Mouse (Mus musculus): ENCODE measurements at regions not wholly inside any gene's neighbourhood (a gene's known extent, or its start where the extent isn't known, plus 50 kb on each side); places are given as distances from the start of the nearest gene placed in this dataset.

DNA sequence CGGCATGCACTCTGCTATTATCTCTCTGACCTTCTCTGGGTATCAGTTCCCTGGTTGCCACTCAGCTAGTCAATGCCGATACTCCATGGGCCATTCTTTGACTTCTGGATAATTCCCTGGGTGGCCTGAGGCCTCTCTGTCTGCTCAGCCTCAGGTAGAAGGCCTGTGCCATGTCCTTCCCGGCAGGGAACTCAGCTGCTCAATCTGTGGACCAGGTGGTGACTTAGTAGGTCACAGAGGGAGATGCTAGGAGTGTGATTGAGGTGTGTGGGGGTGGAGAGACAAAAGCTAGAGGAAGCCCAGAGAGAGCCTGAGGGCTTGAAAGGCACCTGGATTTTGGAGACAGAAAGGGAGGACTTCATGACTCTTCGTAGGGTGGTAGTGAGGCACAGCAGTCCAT, 188.0 kb upstream of the Cops8 start:
- no peak for ATAC-seq (ENCODE audit: low FRiP score, low read depth)
- H3K4me3 ChIP-seq = no peak overlapping the region
- H3K4me1 ChIP-seq = peaks cover 6% of the 10 kb centered on the region; the same call in 1 of the 2 replicates
- no peak overlapping the region for H3K9ac ChIP-seq (replicated peaks)
- H3K9me3 ChIP-seq = no peaks in the 10 kb centered on the region
- no peak overlapping the region for H3K27ac ChIP-seq (replicated peaks)
- no peak overlapping the region for H3K4me2 ChIP-seq (replicated peaks)
- 91% methylated on average over 4 of the region's 4 CpGs for WGBS
- H3K36me3 ChIP-seq = no peaks in the 10 kb centered on the region
- H3K27me3 ChIP-seq = peaks cover 4% of the 10 kb centered on the region

DNA sequence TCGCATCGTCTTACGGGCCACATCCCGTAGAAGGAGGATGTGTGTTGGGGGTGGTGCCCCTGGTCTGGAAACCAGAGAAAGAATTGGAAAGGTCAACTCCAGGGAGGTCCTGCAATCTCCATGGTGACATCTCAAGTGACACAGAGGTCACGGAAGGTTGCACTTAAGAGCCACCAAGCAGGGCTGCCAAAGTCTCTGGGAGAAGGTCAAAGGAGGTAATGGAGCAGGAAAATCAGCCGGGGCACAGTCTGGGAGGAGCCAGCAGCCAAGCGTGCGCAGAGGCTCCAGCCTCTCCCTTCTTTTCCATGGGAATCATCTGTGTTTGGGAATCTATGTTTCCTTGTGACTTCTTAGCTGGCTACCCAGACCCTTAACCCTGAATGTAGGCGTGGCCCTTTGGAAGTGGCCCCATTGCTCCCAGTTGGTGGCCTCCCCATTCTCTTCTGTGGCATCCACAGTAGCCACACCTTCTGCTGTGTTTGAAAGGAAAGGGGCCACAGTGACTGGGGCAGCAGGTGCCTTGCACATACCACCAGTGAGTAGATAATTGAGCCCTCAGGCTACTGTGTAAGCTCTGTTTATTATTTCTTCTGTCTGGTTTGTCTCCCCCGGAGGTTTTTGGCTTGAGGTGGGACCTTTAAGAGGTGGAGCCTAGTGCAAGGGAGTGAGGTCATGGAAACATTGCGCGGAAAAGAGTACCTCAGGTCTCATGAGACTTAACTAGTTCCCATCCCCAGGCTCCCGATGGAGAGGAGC, 178.5 kb upstream of the Cops8 start:
- Histone ChIP-seq H3K4me1 (peaks cover 10% of the 10 kb centered on the region), H3K9ac (replicated peaks) (no peak overlapping the region), H3K36me3 (no peaks in the 10 kb centered on the region), H3K4me2 (replicated peaks) (no peak overlapping the region), H3K27ac (replicated peaks) (no peak overlapping the region), H3K27me3 (peaks cover 16% of the 10 kb centered on the region), H3K9me3 (no peaks in the 10 kb centered on the region), H3K4me3 (no peak overlapping the region)
- ATAC-seq (ENCODE audit: low FRiP score, low read depth) = peak; percentile 27; the same call in 1 of the 2 replicates
- WGBS = 12% methylated on average over 13 of the region's 13 CpGs

DNA sequence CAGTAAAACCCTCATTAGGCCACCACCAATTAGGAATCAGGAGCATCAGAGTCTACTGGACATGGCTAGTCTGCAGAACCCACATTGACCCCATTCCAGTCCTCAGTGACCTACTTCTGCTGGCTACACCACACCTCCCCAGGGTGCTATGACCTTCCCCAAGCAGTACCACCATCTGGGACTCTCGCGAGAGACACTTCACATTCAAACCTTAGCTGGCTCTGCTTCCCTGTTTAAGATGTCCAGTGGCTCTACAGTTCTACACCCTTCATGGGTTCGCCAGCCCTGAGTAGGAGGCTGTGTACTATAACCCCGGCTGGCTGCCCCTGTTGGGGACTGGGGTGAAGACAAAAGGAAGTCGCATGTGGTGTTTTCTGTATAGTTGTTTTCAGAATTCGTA, 174.4 kb upstream of the Cops8 start:
- no peak for ATAC-seq (ENCODE audit: low FRiP score, low read depth)
- Histone ChIP-seq H3K9ac (replicated peaks) (no peak overlapping the region), H3K4me1 (peaks cover 10% of the 10 kb centered on the region), H3K9me3 (no peaks in the 10 kb centered on the region), H3K4me3 (no peak overlapping the region), H3K27ac (replicated peaks) (no peak overlapping the region), H3K4me2 (replicated peaks) (no peak overlapping the region), H3K36me3 (no peaks in the 10 kb centered on the region), H3K27me3 (peaks cover 6% of the 10 kb centered on the region; the same call in 1 of the 2 replicates)
- WGBS = 94% methylated on average over 6 of the region's 6 CpGs

DNA sequence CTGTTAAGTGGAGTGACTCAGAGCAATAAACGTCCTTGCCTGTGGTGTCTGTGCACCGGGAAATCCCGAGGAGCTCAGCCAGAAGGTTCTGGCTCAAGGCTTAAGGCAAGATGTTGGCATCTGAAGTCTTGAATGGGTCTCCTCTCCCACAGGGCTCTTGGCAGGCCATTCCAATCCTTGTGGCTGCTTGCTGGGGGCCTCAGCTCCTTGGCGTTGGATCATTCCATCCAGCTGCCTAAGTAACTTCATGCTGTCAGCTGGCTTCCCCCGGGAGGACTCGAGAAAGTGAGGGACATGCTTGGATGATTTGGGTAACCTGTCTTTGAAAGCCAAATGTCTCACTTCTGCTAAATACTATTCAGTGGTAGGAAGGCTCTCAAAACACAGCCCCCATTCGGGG, 174.0 kb upstream of the Cops8 start:
- H3K27me3 ChIP-seq = peaks cover 6% of the 10 kb centered on the region; the same call in 1 of the 2 replicates
- no peak for ATAC-seq (ENCODE audit: low FRiP score, low read depth)
- H3K27ac ChIP-seq (replicated peaks) = no peak overlapping the region
- no peak overlapping the region for H3K4me2 ChIP-seq (replicated peaks)
- WGBS = 85% methylated on average over 7 of the region's 7 CpGs
- no peak overlapping the region for H3K4me3 ChIP-seq
- no peak overlapping the region for H3K9ac ChIP-seq (replicated peaks)
- peaks cover 10% of the 10 kb centered on the region for H3K4me1 ChIP-seq
- H3K36me3 ChIP-seq = no peaks in the 10 kb centered on the region
- no peaks in the 10 kb centered on the region for H3K9me3 ChIP-seq

DNA sequence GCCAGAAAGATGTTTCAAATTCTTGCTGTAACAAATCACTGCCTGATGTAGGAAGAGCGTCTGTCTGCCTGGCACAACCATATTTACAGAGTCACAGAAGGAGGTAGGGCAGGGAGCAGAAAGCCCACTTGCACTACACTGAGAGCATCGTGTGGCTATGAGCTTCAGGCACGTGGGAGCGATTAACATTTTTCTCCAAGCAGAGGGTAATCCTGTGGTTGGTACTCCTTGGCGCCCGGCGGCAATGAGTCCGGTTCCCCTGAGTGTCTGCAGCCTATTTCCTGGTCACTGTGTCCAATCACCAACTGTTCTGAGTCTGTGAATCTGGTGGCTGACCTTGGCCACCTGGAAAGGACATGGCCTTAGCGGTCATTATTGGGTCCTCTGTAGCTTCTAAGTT, 172.3 kb upstream of the Cops8 start:
- ATAC-seq (ENCODE audit: low FRiP score, low read depth) = no peak
- Histone ChIP-seq H3K36me3 (no peaks in the 10 kb centered on the region), H3K9me3 (no peaks in the 10 kb centered on the region), H3K27me3 (0 out of 2 replicates have a peak, but pooled peaks cover 6% of the 10 kb centered on the region), H3K4me1 (peaks cover 10% of the 10 kb centered on the region), H3K4me3 (no peak overlapping the region), H3K27ac (replicated peaks) (no peak overlapping the region), H3K9ac (replicated peaks) (no peak overlapping the region), H3K4me2 (replicated peaks) (no peak overlapping the region)
- WGBS = 79% methylated on average over 9 of the region's 9 CpGs

DNA sequence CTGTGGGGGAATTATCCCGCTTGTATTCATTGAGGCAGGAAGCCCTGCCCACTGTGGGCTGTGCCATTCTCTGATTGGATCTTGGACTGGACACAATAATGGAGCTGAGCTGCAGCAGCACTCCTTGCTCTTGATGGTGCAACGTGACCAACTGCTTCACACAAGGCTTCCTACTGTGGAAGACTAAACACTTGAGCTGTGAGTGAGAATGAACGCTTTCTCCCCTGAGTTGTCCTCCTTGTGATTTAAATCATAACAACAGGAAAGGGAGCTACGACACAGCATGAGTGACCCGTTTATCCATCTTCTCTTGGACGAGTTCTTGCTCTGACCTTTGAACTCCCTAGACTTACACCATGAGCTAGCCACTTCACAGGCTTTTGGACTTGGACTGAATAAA, 171.0 kb upstream of the Cops8 start:
- no peak for ATAC-seq (ENCODE audit: low FRiP score, low read depth)
- WGBS = 66% methylated on average over 6 of the region's 6 CpGs
- H3K4me3 ChIP-seq = no peak overlapping the region

DNA sequence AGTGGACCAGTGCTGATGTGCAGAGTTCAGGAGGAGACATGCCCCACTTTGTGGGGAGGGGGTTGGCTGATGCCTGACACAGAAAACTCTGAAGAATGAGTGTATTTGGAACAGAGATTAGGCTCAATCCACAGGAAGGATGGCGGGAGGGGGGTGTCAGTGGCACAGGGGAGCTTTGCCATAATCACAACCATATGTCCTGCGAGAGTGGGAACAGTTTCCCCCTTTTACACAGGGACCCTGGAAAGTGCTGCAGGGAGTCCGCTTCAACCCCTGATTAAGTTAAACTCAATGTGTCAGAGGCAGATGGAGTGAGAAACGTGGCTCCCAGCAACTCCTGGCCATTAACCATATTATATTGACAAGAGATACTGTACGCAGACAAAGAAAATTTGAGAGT, 168.9 kb upstream of the Cops8 start:
- 78% methylated on average over 5 of the region's 5 CpGs for WGBS
- Histone ChIP-seq H3K4me1 (peaks cover 10% of the 10 kb centered on the region), H3K36me3 (no peaks in the 10 kb centered on the region), H3K27me3 (no peaks in the 10 kb centered on the region), H3K9me3 (no peaks in the 10 kb centered on the region), H3K9ac (replicated peaks) (no peak overlapping the region), H3K27ac (replicated peaks) (no peak overlapping the region), H3K4me2 (replicated peaks) (no peak overlapping the region), H3K4me3 (no peak overlapping the region)
- no peak for ATAC-seq (ENCODE audit: low FRiP score, low read depth)

More for the DNA sequence above, 171.0 kb upstream of the Cops8 start:
- no peaks in the 10 kb centered on the region for H3K27me3 ChIP-seq
- H3K27ac ChIP-seq (replicated peaks) = no peak overlapping the region
- no peak overlapping the region for H3K9ac ChIP-seq (replicated peaks)
- H3K9me3 ChIP-seq = no peaks in the 10 kb centered on the region
- H3K4me1 ChIP-seq = peaks cover 10% of the 10 kb centered on the region
- H3K36me3 ChIP-seq = no peaks in the 10 kb centered on the region
- no peak overlapping the region for H3K4me2 ChIP-seq (replicated peaks)

DNA sequence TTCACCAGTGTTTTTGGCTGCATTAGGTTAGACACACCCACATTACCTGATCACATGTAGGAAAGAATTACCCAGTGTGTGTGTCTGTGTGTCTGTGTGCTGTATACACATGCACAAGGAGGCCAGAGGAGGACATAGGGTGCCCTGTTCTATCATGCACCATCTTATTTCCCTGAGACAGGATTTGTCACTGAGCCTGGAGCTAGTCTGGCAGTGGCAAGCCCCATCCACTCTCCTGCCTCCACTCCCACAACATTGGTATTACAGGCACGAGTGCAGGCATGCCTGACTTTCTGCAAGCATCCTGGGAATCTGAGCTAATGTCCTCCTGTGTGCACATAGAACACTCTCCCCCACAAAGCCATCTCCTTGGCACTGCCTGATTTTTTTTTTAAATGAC, 162.1 kb upstream of the Cops8 start:
- no peaks in the 10 kb centered on the region for H3K9me3 ChIP-seq
- H3K4me1 ChIP-seq = peaks cover 37% of the 10 kb centered on the region
- H3K27ac ChIP-seq (replicated peaks) = peak overlapping the region; percentile 52; the same call in 1 of the 2 replicates
- peaks cover 5% of the 10 kb centered on the region; the same call in 1 of the 2 replicates for H3K27me3 ChIP-seq
- no peak for ATAC-seq (ENCODE audit: low FRiP score, low read depth)
- H3K4me2 ChIP-seq (replicated peaks) = no peak overlapping the region
- no peak overlapping the region for H3K9ac ChIP-seq (replicated peaks)
- no peak overlapping the region for H3K4me3 ChIP-seq
- H3K36me3 ChIP-seq = no peaks in the 10 kb centered on the region
- WGBS = 0% methylated on average over 1 of the region's 1 CpGs

DNA sequence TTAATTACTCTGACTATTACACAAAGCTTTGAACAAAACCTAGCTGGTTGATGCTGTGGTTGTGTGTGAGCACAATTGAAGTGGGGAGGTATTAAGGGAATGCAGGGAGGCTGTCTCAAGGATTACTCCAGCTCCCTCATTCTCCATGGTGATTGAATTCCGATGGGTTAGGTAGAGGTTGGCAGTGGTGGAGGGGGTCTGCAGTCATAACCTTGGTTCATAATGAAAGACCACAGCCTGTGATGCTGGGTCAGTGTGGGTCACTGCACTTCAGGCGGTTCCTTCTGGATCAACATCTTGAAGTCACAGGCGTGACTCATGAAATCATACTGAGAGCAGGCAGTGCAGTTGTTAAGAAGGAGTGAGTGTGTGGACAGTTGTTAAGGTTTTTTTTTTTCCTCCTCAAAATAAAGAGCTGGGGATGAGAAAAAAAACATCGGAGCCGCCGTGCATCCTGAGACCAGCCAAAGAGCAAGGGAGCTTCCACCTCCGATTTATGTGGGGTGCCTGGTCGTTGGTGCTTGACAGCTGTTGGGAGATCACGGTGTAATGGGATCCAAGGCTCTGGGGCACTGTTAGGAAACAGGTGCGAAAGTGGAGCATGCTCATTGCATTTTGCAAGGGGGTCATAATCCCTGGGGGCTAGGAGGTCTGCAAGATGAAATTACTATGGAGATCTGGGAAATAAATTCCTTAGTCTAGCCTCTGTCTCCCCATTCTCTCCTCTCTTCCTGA, 161.5 kb upstream of the Cops8 start:
- Histone ChIP-seq H3K27me3 (peaks cover 5% of the 10 kb centered on the region; the same call in 1 of the 2 replicates), H3K27ac (replicated peaks) (peak overlapping the region; percentile 52; the same call in 1 of the 2 replicates), H3K9ac (replicated peaks) (no peak overlapping the region), H3K4me2 (replicated peaks) (no peak overlapping the region), H3K9me3 (no peaks in the 10 kb centered on the region), H3K4me1 (peaks cover 37% of the 10 kb centered on the region), H3K36me3 (no peaks in the 10 kb centered on the region), H3K4me3 (no peak overlapping the region)
- WGBS = 25% methylated on average over 10 of the region's 10 CpGs
- 0 out of 2 replicates have a peak, but pooled peaks have one; percentile 60 for ATAC-seq (ENCODE audit: low FRiP score, low read depth)

DNA sequence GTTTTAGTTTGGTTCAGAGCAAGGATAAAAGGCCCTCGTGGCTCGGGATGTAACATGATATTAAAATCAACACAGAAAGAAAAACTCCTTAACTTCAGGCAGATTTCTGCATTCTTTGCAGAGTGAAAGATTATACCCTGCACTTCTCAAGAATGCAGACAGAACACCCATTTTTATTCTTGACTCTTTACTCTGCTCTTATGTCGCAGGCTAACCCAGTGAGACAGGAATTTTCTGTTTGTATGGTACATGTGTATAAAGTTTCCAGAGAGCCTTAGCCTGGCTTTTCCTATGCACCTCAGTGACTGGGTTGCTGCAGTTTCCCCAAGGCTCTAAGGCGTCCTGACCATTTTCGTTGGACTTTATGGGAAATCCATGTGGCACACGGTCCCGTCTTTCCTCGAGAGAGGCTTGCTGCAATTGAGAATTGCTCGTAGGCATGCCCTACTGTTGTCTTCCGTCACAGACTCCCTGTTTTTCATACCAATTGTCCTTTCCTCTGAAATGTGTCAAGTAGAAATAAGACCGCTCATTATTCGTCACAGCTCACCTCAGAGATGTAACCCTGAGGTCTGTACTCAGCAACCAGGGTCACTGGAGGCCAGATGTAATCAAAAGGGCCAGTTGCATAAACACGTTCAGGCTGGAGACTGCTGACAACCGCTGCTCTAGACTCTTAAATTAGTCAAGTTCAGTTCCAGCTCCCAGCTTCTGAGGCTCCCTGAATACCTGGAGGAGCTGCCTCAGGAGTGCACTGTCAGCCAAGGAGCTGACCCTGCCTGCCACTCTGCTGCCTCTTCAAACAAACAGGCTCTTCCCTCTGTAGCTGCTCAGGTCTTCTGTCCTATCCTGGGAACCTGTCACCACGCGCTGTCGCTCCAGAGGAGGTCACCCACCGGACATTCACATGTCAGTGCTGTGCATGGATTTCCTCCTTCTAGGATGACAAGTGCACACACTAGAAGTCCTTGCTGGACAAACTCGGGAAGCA, 160.2 kb upstream of the Cops8 start:
- no peak overlapping the region for H3K9ac ChIP-seq (replicated peaks)
- no peak overlapping the region for H3K4me2 ChIP-seq (replicated peaks)
- no peaks in the 10 kb centered on the region for H3K36me3 ChIP-seq
- H3K4me3 ChIP-seq = no peak overlapping the region
- 66% methylated on average over 19 of the region's 19 CpGs for WGBS
- H3K27me3 ChIP-seq = peaks cover 5% of the 10 kb centered on the region; the same call in 1 of the 2 replicates
- 0 out of 2 replicates have a peak overlapping the region, but pooled peaks have one; percentile 11 for H3K27ac ChIP-seq (replicated peaks)
- peaks cover 37% of the 10 kb centered on the region for H3K4me1 ChIP-seq
- no peaks in the 10 kb centered on the region for H3K9me3 ChIP-seq
- ATAC-seq (ENCODE audit: low FRiP score, low read depth) = no peak

DNA sequence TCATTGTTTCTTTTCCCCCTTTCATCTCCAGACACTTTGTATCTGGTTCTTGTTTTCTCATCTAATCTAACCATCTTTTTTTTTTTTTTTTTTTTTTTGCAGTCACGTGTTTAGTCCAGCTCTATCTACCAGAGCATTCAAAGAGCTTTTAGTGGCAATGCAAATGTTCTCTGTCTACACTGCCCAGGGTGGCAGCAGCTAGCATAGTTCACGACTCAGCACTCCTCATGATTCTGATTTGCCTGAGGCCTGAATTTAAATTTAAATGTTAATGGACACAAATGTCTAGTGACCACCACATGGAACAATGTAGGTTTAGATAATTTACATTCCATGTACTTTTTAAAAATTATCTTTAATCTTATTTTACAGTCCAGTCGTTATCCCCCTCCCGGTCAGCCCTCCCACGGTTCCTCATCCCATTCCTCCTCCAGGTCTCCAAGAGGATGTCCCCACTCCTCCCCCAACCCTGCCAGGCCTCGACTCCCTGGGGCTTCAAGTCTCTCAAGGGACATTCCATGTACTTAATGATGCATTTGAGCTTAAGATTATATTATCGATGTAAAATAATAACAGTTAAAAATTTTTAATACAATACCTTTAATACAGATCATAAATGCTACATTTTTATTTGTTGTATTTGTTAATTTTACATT, 153.1 kb upstream of the Cops8 start:
- H3K9ac ChIP-seq (replicated peaks) = no peak overlapping the region
- H3K36me3 ChIP-seq = no peaks in the 10 kb centered on the region
- no peak overlapping the region for H3K4me3 ChIP-seq
- WGBS = 26% methylated on average over 7 of the region's 7 CpGs
- no peak for ATAC-seq (ENCODE audit: low FRiP score, low read depth)
- 0 out of 2 replicates have a peak, but pooled peaks cover 3% of the 10 kb centered on the region for H3K27me3 ChIP-seq
- peaks cover 3% of the 10 kb centered on the region; the same call in 1 of the 2 replicates for H3K4me1 ChIP-seq
- H3K9me3 ChIP-seq = no peaks in the 10 kb centered on the region
- H3K4me2 ChIP-seq (replicated peaks) = no peak overlapping the region
- H3K27ac ChIP-seq (replicated peaks) = no peak overlapping the region

Data from midbrain, embryonic 12.5 days (tissue).